In genomic region chr2:17525211-17525610, GRCm38 (mm10) we compare ENCODE assay signal across 23 mouse cellular contexts.
DNase-seq lines count a peak whose midpoint lies in the region; ATAC-seq and TF ChIP-seq lines count a peak whose summit lies in the region.
"Had no signal": no experiment of that assay in that cellular context is flagged by ENCODE, and none has a peak within 500 bp of the region (broad histone marks: within the 10 kb centered on the region; RNA-seq: fewer than 3 reads in every experiment).

No protein-coding gene starts in this region.

- TF ChIP-seq CTCF in forebrain, postnatal 0 days (IDR thresholded peaks at IDR 0.05; ENCODE audit: low read depth), result no peak

- ATAC-seq in forebrain, embryonic 12.5 days (ENCODE audit: low FRiP score), result peak; percentile 53; the same call in 1 of the 2 replicates
- no peak for ATAC-seq in forebrain, postnatal 0 days
- ATAC-seq in midbrain, embryonic 15.5 days (replicated peaks), result peak; percentile 77
- ATAC-seq: activated CD4-positive, CD25-positive, alpha-beta regulatory T cell, adult 4 months; inflammation-experienced regulatory T-cells, adult 6 months; liver, postnatal 0 days had no signal

- no peak overlapping the region for H3K9ac ChIP-seq in forebrain, embryonic 12.5 days
- H3K9ac ChIP-seq in forebrain, postnatal 0 days, result no peak overlapping the region
- H3K9ac ChIP-seq in midbrain, embryonic 15.5 days, result no peak overlapping the region
- H3K9ac ChIP-seq: heart, embryonic 12.5 days; liver, postnatal 0 days had no signal

- H3K9me3 ChIP-seq in forebrain, embryonic 12.5 days, result no peaks in the 10 kb centered on the region
- H3K9me3 ChIP-seq in forebrain, postnatal 0 days (ENCODE audit: low read length), result no peaks in the 10 kb centered on the region
- H3K9me3 ChIP-seq in midbrain, embryonic 15.5 days, result no peaks in the 10 kb centered on the region
- H3K9me3 ChIP-seq: G1E; heart, embryonic 12.5 days; limb, embryonic 10.5 days had no signal

- no peak overlapping the region for H3K4me2 ChIP-seq in forebrain, embryonic 12.5 days
- no peak overlapping the region for H3K4me2 ChIP-seq in forebrain, postnatal 0 days (ENCODE audit: low read depth)
- no peak overlapping the region for H3K4me2 ChIP-seq in midbrain, embryonic 15.5 days
- H3K4me2 ChIP-seq: heart, embryonic 12.5 days had no signal

- no peaks in the 10 kb centered on the region for H3K36me3 ChIP-seq in forebrain, embryonic 12.5 days (replicated peaks)
- H3K36me3 ChIP-seq in forebrain, postnatal 0 days (ENCODE audit: insufficient read depth), result no peaks in the 10 kb centered on the region
- no peaks in the 10 kb centered on the region for H3K36me3 ChIP-seq in midbrain, embryonic 15.5 days (replicated peaks)
- H3K36me3 ChIP-seq: G1E; heart, embryonic 12.5 days; limb, embryonic 10.5 days had no signal

- 52% methylated on average over 4 of the region's 4 CpGs for WGBS in forebrain, embryonic 12.5 days
- 34% methylated on average over 4 of the region's 4 CpGs for WGBS in forebrain, postnatal 0 days
- 32% methylated on average over 4 of the region's 4 CpGs for WGBS in midbrain, embryonic 15.5 days

- H3K27ac ChIP-seq in forebrain, embryonic 12.5 days, result no peak overlapping the region
- H3K27ac ChIP-seq in forebrain, postnatal 0 days (ENCODE audit: low read depth, low read length), result no peak overlapping the region
- no peak overlapping the region for H3K27ac ChIP-seq in midbrain, embryonic 15.5 days
- H3K27ac ChIP-seq: gastrocnemius, adult 2 months had no signal

- no peak for DNase-seq in forebrain, postnatal 0 days
- peak; percentile 62 for DNase-seq in retina, postnatal 1 day
- no peak for DNase-seq in retina, embryonic 14.5 days (ENCODE audit: low spot score)
- DNase-seq in urinary bladder, postnatal 4 days (ENCODE audit: low spot score in 2 of 2), result no peak
- no peak for DNase-seq in left cerebral cortex, adult 11 months (ENCODE audit: low spot score)
- no peak for DNase-seq in cerebellum, adult 11-12 months
- DNase-seq: adrenal gland, postnatal 10 days; cerebellum, postnatal 14 days; gastrocnemius, adult 2 months; heart, postnatal 14 days; kidney, adult 2 months; kidney, postnatal 25 days; liver, postnatal 0 days; lung, postnatal 14 days; right cerebral cortex, postnatal 25 days; thymus, adult 2 months had no signal

- peaks cover 13% of the 10 kb centered on the region for H3K4me1 ChIP-seq in forebrain, embryonic 12.5 days
- H3K4me1 ChIP-seq in forebrain, postnatal 0 days (ENCODE audit: insufficient read depth), result no peaks in the 10 kb centered on the region
- peaks cover 18% of the 10 kb centered on the region for H3K4me1 ChIP-seq in midbrain, embryonic 15.5 days

- H3K27me3 ChIP-seq in forebrain, embryonic 12.5 days, result no peaks in the 10 kb centered on the region
- no peaks in the 10 kb centered on the region for H3K27me3 ChIP-seq in forebrain, postnatal 0 days (ENCODE audit: insufficient read depth, low read length)
- 0 out of 2 replicates have a peak, but pooled peaks cover 2% of the 10 kb centered on the region for H3K27me3 ChIP-seq in midbrain, embryonic 15.5 days (replicated peaks)
- H3K27me3 ChIP-seq: heart, embryonic 12.5 days had no signal

- H3K4me3 ChIP-seq in forebrain, embryonic 12.5 days (replicated peaks), result no peak overlapping the region
- no peak overlapping the region for H3K4me3 ChIP-seq in forebrain, postnatal 0 days (ENCODE audit: low read depth, low read length)
- H3K4me3 ChIP-seq in midbrain, embryonic 15.5 days, result no peak overlapping the region
- H3K4me3 ChIP-seq: gastrocnemius, adult 2 months; heart, embryonic 12.5 days; limb, embryonic 10.5 days had no signal
